Mouse (Mus musculus): ENCODE results near the gene Ier5l.

The Ier5l gene

DNA sequence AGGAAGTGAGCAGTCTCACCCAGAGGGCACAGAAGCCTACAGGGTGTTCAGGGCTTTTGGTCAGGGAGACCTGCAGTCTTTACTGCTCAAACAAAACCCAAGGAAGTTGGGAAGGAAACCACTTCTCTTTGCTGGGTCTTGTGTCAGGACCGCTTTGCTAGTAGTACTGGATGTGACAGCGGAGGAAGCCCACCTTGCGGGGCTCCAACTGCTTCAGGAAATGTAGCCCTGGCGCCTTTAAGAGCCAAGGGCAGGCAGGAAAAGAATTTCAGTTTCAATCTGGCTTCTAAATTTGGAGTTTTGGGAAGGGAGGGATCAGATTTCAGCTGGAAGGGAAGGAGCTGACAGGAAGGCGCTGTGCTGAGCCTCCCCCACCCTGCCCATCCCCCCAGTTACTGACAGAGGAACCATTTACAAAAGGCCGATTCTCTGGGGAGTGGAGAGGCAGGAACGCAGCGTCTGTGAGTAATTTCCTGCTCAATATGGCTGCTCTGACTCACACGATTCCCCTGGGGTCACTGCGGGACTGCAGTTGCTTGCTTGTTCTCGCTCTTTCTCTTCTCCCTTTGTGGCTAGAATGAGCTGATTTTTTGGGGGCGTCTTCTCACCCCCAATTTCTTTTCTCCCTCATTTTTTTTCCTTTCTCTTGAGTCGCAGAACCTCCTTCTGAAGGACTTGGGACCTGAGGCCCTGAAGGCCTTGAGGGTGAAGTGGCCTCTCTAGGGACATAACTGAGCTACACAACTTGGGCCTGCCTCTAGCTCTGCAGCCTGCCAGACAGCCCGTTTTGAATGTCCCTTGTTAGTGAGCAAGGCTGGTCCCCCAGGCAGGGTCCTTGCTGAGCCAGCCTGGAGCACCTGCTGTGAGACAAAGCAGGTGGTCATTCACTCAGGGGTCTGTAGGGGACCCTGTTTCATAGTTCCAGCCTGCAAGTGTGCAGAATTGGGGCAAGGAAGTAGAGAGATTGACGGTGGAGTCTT, 32.2 kb downstream of the Ier5l start:
- DNase-seq (ENCODE audit: low read depth): no peak

- peak; percentile 63 for DNase-seq (ENCODE audit: low read depth)
These were observed 33.1 kb downstream of the Ier5l start for GRCm38 (mm10) chr2:30440701-30441517.

GRCm38 (mm10) chr2:30440211-30440700, 33.8 kb downstream of the Ier5l start:
- no peak for DNase-seq (ENCODE audit: low read depth)

DNA sequence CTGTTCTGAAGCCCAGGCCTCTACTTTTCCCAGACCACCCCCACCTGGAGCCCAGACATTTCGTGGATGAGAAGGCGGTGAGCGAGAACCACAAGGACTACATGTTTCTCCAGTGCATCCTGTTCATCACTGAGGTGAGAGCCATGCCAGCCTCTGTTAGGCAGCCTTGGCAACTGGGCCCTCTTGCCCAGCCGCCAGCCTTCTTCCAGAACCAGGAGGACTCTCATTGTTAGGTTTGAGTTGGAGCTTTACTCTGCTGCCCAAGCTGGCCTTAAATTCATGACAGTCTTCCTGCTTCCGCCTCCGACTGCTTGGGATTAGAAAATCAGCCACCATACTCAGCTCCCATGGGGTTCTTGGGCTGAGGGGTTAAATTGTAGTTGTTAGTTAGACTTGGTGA, 34.4 kb downstream of the Ier5l start:
- no peak for DNase-seq (ENCODE audit: low read depth)

GRCm38 (mm10) chr2:30437791-30438190, 36.2 kb downstream of the Ier5l start:
- DNase-seq (ENCODE audit: low read depth): no peak

DNA sequence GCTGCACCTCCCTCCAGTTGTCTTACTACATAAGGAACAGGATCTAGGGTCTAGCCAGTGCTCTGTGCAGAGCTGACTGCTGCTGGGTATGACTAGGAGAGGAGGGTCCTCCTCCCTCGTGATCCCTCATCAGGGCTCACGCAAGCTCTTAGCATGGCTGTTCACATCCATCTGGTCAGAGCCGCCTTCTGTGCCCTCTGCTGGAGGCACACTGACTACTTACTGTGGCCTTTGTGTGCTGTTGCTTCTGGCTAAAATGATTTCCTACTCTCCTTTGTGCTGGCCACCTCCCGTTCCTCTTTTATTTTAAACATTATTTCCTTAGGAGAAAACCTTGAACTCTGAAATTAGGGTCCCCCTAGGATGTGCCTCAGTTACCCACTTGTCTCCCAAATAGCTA, 37.2 kb downstream of the Ier5l start:
- DNase-seq (ENCODE audit: low read depth): no peak

DNA sequence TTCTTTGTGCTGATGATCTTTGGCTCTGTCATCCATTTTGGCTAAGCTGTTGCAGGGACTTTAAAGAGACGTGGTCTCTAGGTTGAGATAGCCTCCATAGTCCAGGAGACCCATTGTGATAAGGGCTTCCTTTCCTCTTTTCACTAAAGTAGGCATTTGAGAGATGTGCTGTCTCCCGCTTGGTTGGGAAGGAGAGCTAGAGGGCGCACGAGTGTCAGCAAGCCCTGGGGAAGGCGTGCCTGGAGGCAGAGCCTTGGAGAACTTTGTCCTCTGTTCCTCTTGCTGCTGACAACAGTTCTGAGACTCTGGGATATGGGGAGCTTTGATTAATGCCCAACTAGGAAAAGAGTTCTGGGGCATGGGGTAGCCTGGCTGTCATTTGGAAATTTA, 37.9 kb downstream of the Ier5l start:
- no peak for DNase-seq (ENCODE audit: low read depth)

DNA sequence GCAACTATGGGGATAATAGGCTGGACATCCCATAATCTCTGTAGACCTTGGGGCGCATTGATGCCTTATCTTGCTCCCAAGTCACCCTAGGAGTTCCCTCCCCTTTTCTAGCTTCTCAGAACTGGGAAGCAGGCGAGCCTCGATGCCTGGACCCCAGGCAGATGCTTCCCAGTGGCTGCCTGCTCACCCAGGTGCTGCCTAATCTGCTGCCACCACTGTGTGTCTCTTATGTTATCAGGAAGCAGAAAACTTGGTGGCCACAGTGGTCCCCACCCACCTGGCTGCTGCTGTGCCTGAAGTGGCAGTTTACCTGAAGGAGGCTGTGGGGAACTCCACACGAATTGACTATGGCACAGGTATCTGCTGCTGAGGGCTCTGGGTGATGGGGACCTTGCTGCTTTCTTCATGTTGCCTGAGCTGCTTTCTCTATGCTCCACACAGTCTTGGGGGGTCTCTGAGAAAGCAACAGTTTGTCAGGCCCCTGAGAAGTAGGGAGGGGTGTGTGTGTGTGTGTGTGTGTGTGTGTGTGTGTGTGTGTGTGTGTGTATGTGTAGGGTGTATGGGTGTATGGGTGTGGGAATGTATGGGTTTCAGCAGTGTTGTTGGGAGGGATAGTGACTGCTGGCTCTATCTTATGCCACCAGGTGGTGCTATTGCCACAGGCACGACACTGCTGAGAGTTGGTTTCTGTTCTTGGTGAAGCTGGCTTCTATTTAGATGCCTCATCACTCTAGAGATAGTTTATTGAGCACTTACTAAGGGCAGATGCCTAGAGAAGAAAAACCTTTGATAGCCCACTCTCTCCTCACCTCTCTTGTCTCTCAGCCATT, 38.5 kb downstream of the Ier5l start:
- DNase-seq (ENCODE audit: low read depth): peak; percentile 68

GRCm38 (mm10) chr2:30429156-30429555, 44.9 kb downstream of the Ier5l start:
- DNase-seq (ENCODE audit: low read depth): no peak

All from c-Kit-positive CD71-positive TER-119-negative erythroid progenitor cells, embryonic 14.5 days (primary cell).